Mouse (Mus musculus): Measurements from ENCODE around the gene Gm11084. TPM values are rescaled to one million over a fixed set of nuclear protein-coding genes. Genes with fewer than 3 reads are reported as not detected.
"Not testable (repeated sequence)": the region's sequence is repeated elsewhere in the genome, so short reads cannot be mapped to it uniquely, and the experiment has no call there.

Gene Gm11084
- total and polyA plus RNA-seq, 2 experiments from 2014 or later = not detected

GRCm38 (mm10) chr2:73023803-73024202 lies 37.3 kb upstream of the Gm11084 start:
- Histone ChIP-seq H3K36me3 (replicated peaks; ENCODE audit: control insufficient read depth, insufficient read depth, low read length) (no peaks in the 10 kb centered on the region), H3K27me3 (ENCODE audit: control insufficient read depth, insufficient read depth, low read length) (no peaks in the 10 kb centered on the region), H3K9me3 (replicated peaks; ENCODE audit: control insufficient read depth, low read length) (no peaks in the 10 kb centered on the region), H3K4me3 (ENCODE audit: low read depth, low read length) (no peak overlapping the region), H3K9ac (replicated peaks; ENCODE audit: low read depth, low read length) (no peak overlapping the region), H3K4me1 (ENCODE audit: control insufficient read depth, insufficient read depth) (peaks cover 6% of the 10 kb centered on the region; the same call in 1 of the 2 replicates), H3K27ac (ENCODE audit: low read depth) (no peak overlapping the region), H3K4me2 (ENCODE audit: low read depth, low read length) (no peak overlapping the region)
- DNase-seq (ENCODE audit: low spot score) = no peak
- TF ChIP-seq CTCF (IDR thresholded peaks at IDR 0.05; ENCODE audit: low read depth) (no peak), EP300 (IDR thresholded peaks at IDR 0.05; ENCODE audit: low read depth) (no peak)
- WGBS = 59% methylated on average over 6 of the region's 6 CpGs
- ATAC-seq (ENCODE audit: insufficient read depth, low read depth) = no peak

GRCm38 (mm10) chr2:73021046-73021445 lies 34.5 kb upstream of the Gm11084 start:
- TF ChIP-seq EP300 (IDR thresholded peaks at IDR 0.05; ENCODE audit: low read depth) (no peak), CTCF (IDR thresholded peaks at IDR 0.05; ENCODE audit: low read depth) (no peak)
- WGBS = 73% methylated on average over 6 of the region's 6 CpGs
- H3K4me2 ChIP-seq (ENCODE audit: low read depth, low read length) = no peak overlapping the region
- H3K27me3 ChIP-seq (ENCODE audit: control insufficient read depth, insufficient read depth, low read length) = no peaks in the 10 kb centered on the region
- no peak for DNase-seq (ENCODE audit: low spot score)
- H3K4me3 ChIP-seq (ENCODE audit: low read depth, low read length) = no peak overlapping the region
- no peak overlapping the region for H3K9ac ChIP-seq (replicated peaks; ENCODE audit: low read depth, low read length)
- H3K27ac ChIP-seq (ENCODE audit: low read depth) = no peak overlapping the region
- H3K36me3 ChIP-seq (replicated peaks; ENCODE audit: control insufficient read depth, insufficient read depth, low read length) = no peaks in the 10 kb centered on the region
- peaks cover 6% of the 10 kb centered on the region; the same call in 1 of the 2 replicates for H3K4me1 ChIP-seq (ENCODE audit: control insufficient read depth, insufficient read depth)
- H3K9me3 ChIP-seq (replicated peaks; ENCODE audit: control insufficient read depth, low read length) = no peaks in the 10 kb centered on the region
- ATAC-seq (ENCODE audit: insufficient read depth, low read depth) = no peak

DNA sequence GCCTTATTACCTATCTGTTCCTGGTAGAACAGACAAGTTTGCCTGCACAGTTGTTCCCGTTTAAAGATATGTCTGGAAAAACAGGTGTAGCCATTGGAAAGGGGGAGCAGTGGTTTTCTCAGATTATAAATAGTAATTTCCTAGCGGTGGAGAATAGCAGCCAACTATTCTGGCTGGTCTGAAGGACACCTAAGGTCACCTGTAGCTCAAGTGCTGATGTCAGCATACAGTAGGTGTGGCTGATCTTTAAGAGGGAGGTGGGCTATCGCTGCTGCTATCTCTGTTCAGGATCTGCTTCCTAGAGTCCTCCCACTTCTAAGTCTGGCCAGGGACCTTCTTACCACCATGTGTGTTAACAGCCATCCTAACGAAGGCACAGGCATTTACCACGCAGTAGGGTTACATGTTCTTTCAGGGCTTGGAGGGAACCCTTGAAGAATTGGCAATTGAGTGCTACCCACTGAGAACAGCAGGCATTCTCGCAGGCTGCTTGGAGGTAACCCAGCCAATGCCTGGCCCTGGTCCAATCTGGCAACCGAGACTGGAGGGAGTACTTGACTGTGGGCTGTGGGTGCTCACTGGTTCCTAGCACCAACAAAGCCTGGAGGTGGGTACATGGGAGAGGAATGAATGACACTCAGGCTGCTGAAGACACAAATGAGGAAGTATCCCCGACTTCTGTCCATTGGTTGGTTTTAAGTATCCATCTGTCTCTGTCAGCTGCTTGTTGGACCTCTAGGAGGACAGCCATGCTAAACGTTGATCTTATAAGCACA lies 33.0 kb upstream of the Gm11084 start:
- Histone ChIP-seq H3K27ac (ENCODE audit: low read depth) (peak overlapping the region; percentile 60), H3K27me3 (ENCODE audit: control insufficient read depth, insufficient read depth, low read length) (no peaks in the 10 kb centered on the region), H3K4me1 (ENCODE audit: control insufficient read depth, insufficient read depth) (peaks cover 6% of the 10 kb centered on the region; the same call in 1 of the 2 replicates), H3K36me3 (replicated peaks; ENCODE audit: control insufficient read depth, insufficient read depth, low read length) (no peaks in the 10 kb centered on the region), H3K9ac (replicated peaks; ENCODE audit: low read depth, low read length) (no peak overlapping the region), H3K9me3 (replicated peaks; ENCODE audit: control insufficient read depth, low read length) (no peaks in the 10 kb centered on the region), H3K4me2 (ENCODE audit: low read depth, low read length) (no peak overlapping the region), H3K4me3 (ENCODE audit: low read depth, low read length) (no peak overlapping the region)
- DNase-seq (ENCODE audit: low spot score) (peak; percentile 65), ATAC-seq (ENCODE audit: insufficient read depth, low read depth) (peak; percentile 87)
- WGBS = 28% methylated on average over 9 of the region's 9 CpGs
- no peak for TF ChIP-seq CTCF (IDR thresholded peaks at IDR 0.05; ENCODE audit: low read depth)
- no peak for TF ChIP-seq EP300 (IDR thresholded peaks at IDR 0.05; ENCODE audit: low read depth)

GRCm38 (mm10) chr2:73014063-73014462 lies 27.5 kb upstream of the Gm11084 start:
- not testable (repeated sequence) for H3K4me1 ChIP-seq (ENCODE audit: control insufficient read depth, insufficient read depth); ATAC-seq (ENCODE audit: insufficient read depth, low read depth); H3K36me3 ChIP-seq (replicated peaks; ENCODE audit: control insufficient read depth, insufficient read depth, low read length); H3K4me2 ChIP-seq (ENCODE audit: low read depth, low read length); DNase-seq (ENCODE audit: low spot score); H3K27ac ChIP-seq (ENCODE audit: low read depth); H3K27me3 ChIP-seq (ENCODE audit: control insufficient read depth, insufficient read depth, low read length); H3K9ac ChIP-seq (replicated peaks; ENCODE audit: low read depth, low read length); H3K4me3 ChIP-seq (ENCODE audit: low read depth, low read length)
- peaks cover 16% of the 10 kb centered on the region for H3K9me3 ChIP-seq (replicated peaks; ENCODE audit: control insufficient read depth, low read length)
- 53% methylated on average over 9 of the region's 9 CpGs for WGBS

DNA sequence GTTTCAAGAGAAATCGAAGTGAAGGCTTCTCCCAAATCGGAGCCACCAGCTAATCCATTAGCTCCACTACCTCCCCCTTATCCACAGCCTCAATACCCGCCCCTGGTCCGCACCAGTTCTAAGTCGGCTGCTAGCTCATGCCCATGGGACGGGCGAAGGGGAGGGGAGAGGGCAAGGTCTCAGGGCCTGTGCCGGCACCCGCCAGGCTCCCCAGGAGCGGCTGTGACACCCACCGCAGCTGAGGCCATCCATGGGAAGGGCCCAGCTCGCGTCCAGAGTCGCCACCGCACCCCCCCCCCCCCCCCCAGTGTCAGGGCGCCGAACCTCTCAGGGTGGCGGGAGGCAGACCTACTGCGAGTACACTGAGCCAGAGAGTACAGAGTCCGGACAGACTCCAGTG lies 26.1 kb upstream of the Gm11084 start:
- WGBS = 74% methylated on average over 18 of the region's 20 CpGs
- Histone ChIP-seq H3K27me3 (ENCODE audit: control insufficient read depth, insufficient read depth, low read length) (no peaks in the 10 kb centered on the region), H3K4me1 (ENCODE audit: control insufficient read depth, insufficient read depth) (no peaks in the 10 kb centered on the region), H3K9ac (replicated peaks; ENCODE audit: low read depth, low read length) (no peak overlapping the region), H3K36me3 (replicated peaks; ENCODE audit: control insufficient read depth, insufficient read depth, low read length) (no peaks in the 10 kb centered on the region), H3K4me2 (ENCODE audit: low read depth, low read length) (no peak overlapping the region), H3K4me3 (ENCODE audit: low read depth, low read length) (no peak overlapping the region), H3K27ac (ENCODE audit: low read depth) (no peak overlapping the region), H3K9me3 (replicated peaks; ENCODE audit: control insufficient read depth, low read length) (peaks cover 16% of the 10 kb centered on the region)
- DNase-seq (ENCODE audit: low spot score) (peak; percentile 52), ATAC-seq (ENCODE audit: insufficient read depth, low read depth) (no peak)
- TF ChIP-seq CTCF (IDR thresholded peaks at IDR 0.05; ENCODE audit: low read depth) (no peak), EP300 (IDR thresholded peaks at IDR 0.05; ENCODE audit: low read depth) (no peak)

GRCm38 (mm10) chr2:73007472-73007871 lies 21.0 kb upstream of the Gm11084 start:
- ATAC-seq (ENCODE audit: insufficient read depth, low read depth) (no peak), DNase-seq (ENCODE audit: low spot score) (no peak)
- Histone ChIP-seq H3K27ac (ENCODE audit: low read depth) (no peak overlapping the region), H3K36me3 (replicated peaks; ENCODE audit: control insufficient read depth, insufficient read depth, low read length) (no peaks in the 10 kb centered on the region), H3K9me3 (replicated peaks; ENCODE audit: control insufficient read depth, low read length) (peaks cover 16% of the 10 kb centered on the region), H3K4me2 (ENCODE audit: low read depth, low read length) (no peak overlapping the region), H3K4me3 (ENCODE audit: low read depth, low read length) (no peak overlapping the region), H3K4me1 (ENCODE audit: control insufficient read depth, insufficient read depth) (peaks cover 26% of the 10 kb centered on the region), H3K9ac (replicated peaks; ENCODE audit: low read depth, low read length) (no peak overlapping the region), H3K27me3 (ENCODE audit: control insufficient read depth, insufficient read depth, low read length) (no peaks in the 10 kb centered on the region)
- 91% methylated on average over 9 of the region's 9 CpGs for WGBS
- TF ChIP-seq CTCF (IDR thresholded peaks at IDR 0.05; ENCODE audit: low read depth) (no peak), EP300 (IDR thresholded peaks at IDR 0.05; ENCODE audit: low read depth) (no peak)
